Mouse (Mus musculus): ENCODE results near the gene Nfatc2.

Gene Nfatc2

DNA sequence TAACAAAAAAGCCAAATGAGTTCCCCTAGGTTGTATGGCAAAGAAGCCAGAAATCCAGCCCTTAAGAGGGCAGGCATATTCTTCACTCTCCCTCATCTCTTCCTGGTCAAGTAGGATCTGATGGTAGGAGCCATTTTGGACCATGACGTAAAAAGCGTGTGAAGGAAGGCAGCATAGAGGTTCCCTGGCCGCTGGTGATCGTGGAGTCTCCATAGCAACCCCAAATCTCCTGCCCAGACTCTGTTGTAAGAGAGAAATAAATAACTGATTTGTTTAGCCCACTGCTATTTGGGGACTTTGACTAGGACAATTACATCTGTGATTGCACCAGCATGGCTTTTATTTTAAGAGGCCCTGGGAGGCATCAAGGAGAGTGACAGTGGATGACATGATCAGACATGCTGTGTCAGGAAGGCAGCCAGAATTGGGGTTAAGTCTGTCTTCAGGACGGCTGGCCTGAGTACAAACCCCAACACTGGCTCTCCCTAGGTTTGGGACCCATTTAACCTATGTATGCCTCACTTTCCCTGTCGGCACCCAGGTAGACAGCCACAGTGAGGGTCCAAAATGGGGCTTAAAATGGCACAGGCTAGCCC is 8.3 kb upstream of the Nfatc2 start:
- DNase-seq (ENCODE audit: low spot score in 2 of 2): peak in 1 of 2 experiments; percentile 37

- no peak for DNase-seq (ENCODE audit: low spot score in 2 of 2)
These were observed 6.7 kb upstream of the Nfatc2 start for GRCm38 (mm10) chr2:168608125-168608564.

DNA sequence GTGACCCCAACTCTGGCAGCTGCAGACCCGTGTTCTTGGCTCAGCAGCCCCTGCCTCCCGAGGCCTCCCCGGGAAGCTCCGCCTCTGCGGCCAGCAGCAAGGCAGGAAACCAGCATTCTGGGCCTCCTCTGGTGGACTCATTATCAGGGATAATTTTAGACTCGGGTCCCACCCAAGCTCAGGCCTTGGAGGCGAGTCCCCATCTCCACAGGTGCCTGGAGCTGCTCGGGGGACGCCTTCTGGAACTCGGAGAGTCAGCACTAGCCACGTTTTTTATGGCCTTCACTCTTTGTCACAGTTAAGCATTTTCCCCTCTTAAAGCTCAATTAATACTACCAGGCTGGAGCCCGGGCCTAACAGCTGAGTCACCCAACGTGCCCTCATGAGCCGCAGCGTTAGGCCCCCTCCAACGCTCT is 3.2 kb upstream of the Nfatc2 start:
- no peak for DNase-seq (ENCODE audit: low spot score in 2 of 2)

DNA sequence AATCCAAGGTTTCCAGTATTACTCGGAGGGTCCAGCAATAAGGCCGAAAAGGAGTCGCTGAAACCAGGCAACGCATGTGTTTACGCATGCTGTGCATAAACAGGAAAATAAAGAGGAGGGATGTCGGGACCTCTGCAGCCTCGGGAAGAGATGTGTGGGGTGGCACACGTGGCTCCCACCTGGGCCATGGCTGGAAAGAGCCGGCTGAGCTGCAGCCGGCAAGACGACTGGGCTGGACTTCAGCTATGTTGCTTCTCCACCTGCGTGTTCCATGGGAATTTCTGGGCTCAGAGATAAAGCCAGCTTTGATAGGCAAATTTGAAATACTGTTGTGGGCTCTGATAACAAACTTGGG is 907 bp upstream of the Nfatc2 start:
- no peak for DNase-seq (ENCODE audit: low spot score in 2 of 2)

- peak; percentile 67 to 69 for DNase-seq (ENCODE audit: low spot score in 2 of 2)
These were observed 537 bp downstream of the Nfatc2 start for GRCm38 (mm10) chr2:168600750-168601490.

DNA sequence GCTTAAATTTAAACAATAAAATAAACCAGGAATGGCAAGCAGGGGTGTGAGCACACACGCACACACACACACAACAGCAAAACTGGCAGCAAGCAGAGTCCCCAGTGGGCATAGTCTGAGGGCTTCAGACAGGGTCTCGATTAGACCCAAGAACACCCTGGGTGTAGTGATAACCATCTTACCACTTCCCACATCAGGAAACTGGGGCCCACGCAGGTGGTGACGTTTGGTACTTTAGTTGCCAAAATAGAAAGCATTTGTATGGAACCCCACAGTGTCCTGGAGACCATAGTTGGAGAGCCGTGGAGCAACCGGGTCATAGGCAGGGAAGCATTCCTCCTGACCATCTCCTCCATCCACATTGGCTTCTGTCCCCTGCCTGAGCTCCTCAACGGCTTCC is 5.8 kb downstream of the Nfatc2 start:
- DNase-seq (ENCODE audit: low spot score in 2 of 2): no peak

DNA sequence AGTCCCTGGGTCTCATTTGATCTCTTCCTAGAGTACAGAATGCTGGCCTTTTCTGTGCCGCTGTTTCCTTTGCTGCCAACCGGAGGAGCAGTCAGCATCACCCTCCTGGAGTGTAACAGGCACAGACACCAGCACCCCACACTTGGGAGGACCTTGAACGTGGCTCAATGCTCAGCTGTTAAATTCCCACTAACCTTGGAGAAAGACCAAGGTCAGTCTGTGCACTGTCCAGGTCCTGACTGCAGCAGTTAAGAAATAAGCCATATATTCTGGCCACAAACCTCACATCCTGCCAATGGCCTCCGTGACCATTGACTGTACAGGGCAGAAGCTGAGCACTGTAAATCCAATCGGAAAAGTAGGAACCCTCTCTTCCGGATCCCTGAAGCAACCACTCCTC is 7.8 kb downstream of the Nfatc2 start:
- no peak for DNase-seq (ENCODE audit: low spot score in 2 of 2)

GRCm38 (mm10) chr2:168593004-168593403 is 8.5 kb downstream of the Nfatc2 start:
- DNase-seq (ENCODE audit: low spot score in 2 of 2): no peak

DNA sequence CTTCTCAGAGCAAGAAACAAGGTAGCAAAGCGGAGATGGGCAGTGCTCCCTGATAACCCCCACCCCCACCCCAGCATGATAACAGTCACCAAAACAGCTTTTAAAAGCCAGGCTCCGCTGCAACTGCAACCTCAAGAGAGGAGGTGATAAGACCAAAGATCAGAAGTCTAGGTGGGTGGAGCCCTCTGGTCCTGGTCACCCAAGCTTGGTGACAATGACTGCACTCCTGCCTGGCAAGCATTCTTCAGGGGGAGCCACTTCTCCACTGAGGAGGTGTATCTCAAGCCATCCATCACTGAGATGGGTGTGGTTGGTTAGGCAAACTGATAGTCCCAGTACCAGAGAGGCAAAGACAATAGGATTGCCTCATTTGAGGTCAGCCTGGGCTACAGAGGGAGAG is 10.4 kb downstream of the Nfatc2 start:
- no peak for DNase-seq (ENCODE audit: low spot score in 2 of 2)

DNA sequence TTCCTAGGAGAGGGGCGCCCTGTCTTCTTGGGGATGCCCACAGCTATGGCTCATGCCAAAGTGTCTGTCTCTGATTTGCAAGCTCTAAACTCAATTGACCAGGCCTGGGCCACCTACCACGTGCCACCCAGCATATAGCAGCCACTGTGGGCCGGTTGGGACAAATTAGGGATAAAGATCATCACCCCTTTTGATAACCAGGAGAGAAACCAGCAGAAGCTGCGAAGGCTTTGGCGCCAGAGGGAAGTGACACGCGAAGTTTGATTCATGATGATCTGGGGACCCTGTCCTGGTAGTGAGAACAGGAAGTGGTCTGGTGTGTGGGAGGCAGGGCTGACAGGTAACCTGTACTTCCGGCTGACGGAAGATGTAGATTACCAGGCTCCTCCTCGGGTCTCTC is 10.9 kb downstream of the Nfatc2 start:
- DNase-seq (ENCODE audit: low spot score in 2 of 2): no peak

- no peak for DNase-seq (ENCODE audit: low spot score in 2 of 2)
These were observed 11.3 kb downstream of the Nfatc2 start for GRCm38 (mm10) chr2:168590168-168590551.

GRCm38 (mm10) chr2:168589368-168590167 is 11.9 kb downstream of the Nfatc2 start:
- peak in 1 of 2 experiments; percentile 28 for DNase-seq (ENCODE audit: low spot score in 2 of 2)

DNA sequence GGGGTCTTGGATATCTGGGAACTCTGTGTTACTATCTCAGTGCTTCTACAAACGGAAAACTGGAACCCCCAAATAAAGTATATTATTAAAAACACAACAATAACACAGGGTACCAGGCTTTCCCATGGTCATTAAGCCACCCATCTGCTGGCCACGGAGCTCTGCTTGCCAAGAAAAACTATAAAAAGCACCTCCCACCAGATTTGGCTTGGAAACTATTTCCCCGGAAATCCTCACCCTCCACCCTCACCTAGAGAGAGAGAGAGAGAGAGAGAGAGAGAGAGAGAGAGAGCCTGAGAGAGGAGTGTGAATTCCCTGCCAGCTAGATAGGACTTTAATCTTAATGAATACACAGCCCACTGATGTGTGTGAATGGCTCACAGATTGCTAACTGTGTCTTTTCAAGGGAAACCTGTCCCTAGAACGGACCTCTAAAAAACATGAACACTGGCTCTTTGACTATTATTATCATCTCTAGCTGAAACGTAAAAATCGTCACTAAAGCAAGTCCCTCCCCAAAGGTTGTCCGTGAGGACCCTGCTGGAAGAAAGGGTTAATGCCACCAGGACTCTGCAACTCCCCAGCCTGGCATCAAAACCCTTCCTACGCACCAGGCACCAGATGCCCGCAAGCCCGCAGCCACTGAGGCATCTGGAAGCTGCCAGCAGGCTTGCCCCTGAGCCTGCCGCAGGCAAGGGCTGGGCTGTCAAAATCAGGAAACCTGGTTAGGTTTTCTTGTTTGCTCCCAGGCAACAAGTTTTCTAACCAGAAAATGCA is 12.7 kb downstream of the Nfatc2 start:
- peak; percentile 27 to 43 for DNase-seq (ENCODE audit: low spot score in 2 of 2)

GRCm38 (mm10) chr2:168587159-168587558 is 14.3 kb downstream of the Nfatc2 start:
- no peak for DNase-seq (ENCODE audit: low spot score in 2 of 2)

- no peak for DNase-seq (ENCODE audit: low spot score in 2 of 2)
These were observed 14.9 kb downstream of the Nfatc2 start for GRCm38 (mm10) chr2:168586512-168586911.

DNA sequence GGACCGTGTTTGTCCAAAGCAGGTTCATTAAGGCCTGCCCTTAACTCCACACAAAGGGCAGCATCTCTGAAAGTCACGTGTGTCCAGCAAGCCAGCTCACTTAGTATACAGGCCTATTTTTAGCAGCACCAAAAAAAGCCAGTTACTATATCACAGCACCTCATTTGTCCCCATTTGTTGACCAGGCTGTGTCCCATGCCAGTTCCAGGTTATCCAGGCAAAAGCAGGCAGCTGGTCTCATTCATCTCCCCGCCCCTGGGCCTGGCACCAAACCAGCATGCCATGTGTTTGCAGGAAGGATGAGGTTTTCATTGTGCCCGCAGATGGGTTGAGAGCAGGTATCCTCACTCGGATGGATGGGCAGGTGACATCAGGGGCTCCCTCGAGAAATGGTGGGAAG is 16.6 kb downstream of the Nfatc2 start:
- DNase-seq (ENCODE audit: low spot score in 2 of 2): no peak

DNA sequence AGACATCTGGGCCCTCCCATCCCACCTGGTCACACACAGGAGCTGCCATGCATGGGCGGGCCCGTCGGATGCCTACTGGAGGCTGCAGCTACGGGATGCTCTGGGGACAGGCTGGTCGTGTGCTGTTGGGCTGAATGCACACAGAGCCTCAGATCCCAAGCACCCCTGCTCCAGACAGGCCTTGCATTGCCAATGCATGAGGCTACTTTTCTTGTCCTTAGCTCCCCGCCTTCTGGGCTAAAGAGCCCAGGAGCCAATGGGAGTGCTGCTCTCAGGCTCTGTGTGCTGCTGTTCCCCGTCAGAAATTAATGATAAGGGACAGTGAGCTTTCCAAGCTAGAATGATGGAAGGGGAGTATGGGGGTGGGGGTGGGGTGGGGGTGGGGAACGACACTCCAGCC is 17.0 kb downstream of the Nfatc2 start:
- DNase-seq (ENCODE audit: low spot score in 2 of 2): no peak

DNA sequence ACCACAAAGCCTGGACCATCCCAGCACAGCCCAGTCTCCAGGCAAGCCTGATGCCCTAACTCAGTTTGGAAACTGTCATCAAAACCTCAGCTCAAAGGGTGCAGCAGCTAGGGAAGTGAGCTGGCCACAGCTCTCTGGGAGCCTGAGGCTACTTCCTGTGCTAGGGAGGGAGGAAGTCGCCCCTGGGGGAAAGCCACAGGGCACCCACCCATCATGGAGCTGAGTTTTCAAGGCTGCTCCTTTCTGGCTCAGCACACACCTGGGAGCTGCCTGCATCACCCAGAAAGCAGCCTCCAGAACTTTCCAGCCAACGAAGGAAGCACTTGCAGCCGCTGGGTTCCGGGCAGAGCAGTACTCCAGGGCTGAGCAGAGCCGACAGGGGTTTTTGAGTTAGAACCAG is 18.4 kb downstream of the Nfatc2 start:
- DNase-seq (ENCODE audit: low spot score in 2 of 2): no peak

- no peak for DNase-seq (ENCODE audit: low spot score in 2 of 2)
These were observed 20.1 kb downstream of the Nfatc2 start for GRCm38 (mm10) chr2:168581207-168581854.

- DNase-seq (ENCODE audit: low spot score in 2 of 2): no peak
These were observed 21.1 kb downstream of the Nfatc2 start for GRCm38 (mm10) chr2:168580295-168580915.

GRCm38 (mm10) chr2:168579601-168580130 is 21.8 kb downstream of the Nfatc2 start:
- DNase-seq (ENCODE audit: low spot score in 2 of 2): no peak

Measured in right cerebral cortex, adult 2 months (tissue).